Mouse (Mus musculus): ENCODE results near the gene Evl. TPM values are rescaled to one million over a fixed set of nuclear protein-coding genes. Genes with fewer than 3 reads are reported as not detected.

The Evl gene
- polyA plus RNA-seq, 1 experiment from 2014 or later = 51.0 TPM

GRCm38 (mm10) chr12:108674502-108674901 is 120.0 kb downstream of the Evl start:
- Histone ChIP-seq H3K9ac (ENCODE audit: low read depth, low read length) (no peak overlapping the region), H3K9me3 (replicated peaks; ENCODE audit: control insufficient read depth, low read length) (no peaks in the 10 kb centered on the region), H3K4me2 (no peak overlapping the region), H3K4me3 (ENCODE audit: low read depth, low read length) (no peak overlapping the region), H3K4me1 (ENCODE audit: control insufficient read depth, insufficient read depth, low read length) (no peaks in the 10 kb centered on the region), H3K27me3 (ENCODE audit: control insufficient read depth, insufficient read depth, low read length) (no peaks in the 10 kb centered on the region), H3K27ac (ENCODE audit: low read depth, low read length) (no peak overlapping the region), H3K36me3 (ENCODE audit: control insufficient read depth, insufficient read depth, low read length) (peaks cover 16% of the 10 kb centered on the region)
- 78% methylated on average over 4 of the region's 4 CpGs for WGBS (ENCODE audit: insufficient replicate concordance)
- no peak for ATAC-seq (replicated peaks; ENCODE audit: insufficient number of reproducible peaks, low FRiP score, low TSS enrichment)

GRCm38 (mm10) chr12:108674916-108675315 is 120.4 kb downstream of the Evl start:
- H3K36me3 ChIP-seq (ENCODE audit: control insufficient read depth, insufficient read depth, low read length) = peaks cover 20% of the 10 kb centered on the region
- H3K9me3 ChIP-seq (replicated peaks; ENCODE audit: control insufficient read depth, low read length) = no peaks in the 10 kb centered on the region
- H3K27me3 ChIP-seq (ENCODE audit: control insufficient read depth, insufficient read depth, low read length) = no peaks in the 10 kb centered on the region
- no peaks in the 10 kb centered on the region for H3K4me1 ChIP-seq (ENCODE audit: control insufficient read depth, insufficient read depth, low read length)
- 83% methylated on average over 2 of the region's 2 CpGs for WGBS (ENCODE audit: insufficient replicate concordance)
- ATAC-seq (replicated peaks; ENCODE audit: insufficient number of reproducible peaks, low FRiP score, low TSS enrichment) = no peak
- H3K27ac ChIP-seq (ENCODE audit: low read depth, low read length) = no peak overlapping the region
- no peak overlapping the region for H3K4me3 ChIP-seq (ENCODE audit: low read depth, low read length)
- H3K9ac ChIP-seq (ENCODE audit: low read depth, low read length) = no peak overlapping the region
- no peak overlapping the region for H3K4me2 ChIP-seq

GRCm38 (mm10) chr12:108675614-108676401 is 121.3 kb downstream of the Evl start:
- no peak overlapping the region for H3K27ac ChIP-seq (ENCODE audit: low read depth, low read length)
- H3K9ac ChIP-seq (ENCODE audit: low read depth, low read length) = no peak overlapping the region
- 76% methylated on average over 8 of the region's 8 CpGs for WGBS (ENCODE audit: insufficient replicate concordance)
- no peaks in the 10 kb centered on the region for H3K9me3 ChIP-seq (replicated peaks; ENCODE audit: control insufficient read depth, low read length)
- no peak overlapping the region for H3K4me2 ChIP-seq
- no peaks in the 10 kb centered on the region for H3K27me3 ChIP-seq (ENCODE audit: control insufficient read depth, insufficient read depth, low read length)
- H3K4me1 ChIP-seq (ENCODE audit: control insufficient read depth, insufficient read depth, low read length) = no peaks in the 10 kb centered on the region
- H3K4me3 ChIP-seq (ENCODE audit: low read depth, low read length) = no peak overlapping the region
- H3K36me3 ChIP-seq (ENCODE audit: control insufficient read depth, insufficient read depth, low read length) = peaks cover 23% of the 10 kb centered on the region
- ATAC-seq (replicated peaks; ENCODE audit: insufficient number of reproducible peaks, low FRiP score, low TSS enrichment) = no peak

GRCm38 (mm10) chr12:108677116-108677515 is 122.6 kb downstream of the Evl start:
- Histone ChIP-seq H3K27ac (ENCODE audit: low read depth, low read length) (no peak overlapping the region), H3K4me3 (ENCODE audit: low read depth, low read length) (no peak overlapping the region)

GRCm38 (mm10) chr12:108678366-108678765 is 123.8 kb downstream of the Evl start:
- no peak overlapping the region for H3K4me3 ChIP-seq (ENCODE audit: low read depth, low read length)
- WGBS (ENCODE audit: insufficient replicate concordance) = 70% methylated on average over 4 of the region's 4 CpGs
- no peaks in the 10 kb centered on the region for H3K4me1 ChIP-seq (ENCODE audit: control insufficient read depth, insufficient read depth, low read length)
- no peak overlapping the region for H3K27ac ChIP-seq (ENCODE audit: low read depth, low read length)
- H3K9ac ChIP-seq (ENCODE audit: low read depth, low read length) = no peak overlapping the region
- peaks cover 36% of the 10 kb centered on the region for H3K36me3 ChIP-seq (ENCODE audit: control insufficient read depth, insufficient read depth, low read length)
- H3K27me3 ChIP-seq (ENCODE audit: control insufficient read depth, insufficient read depth, low read length) = no peaks in the 10 kb centered on the region
- H3K4me2 ChIP-seq = no peak overlapping the region
- no peaks in the 10 kb centered on the region for H3K9me3 ChIP-seq (replicated peaks; ENCODE audit: control insufficient read depth, low read length)
- no peak for ATAC-seq (replicated peaks; ENCODE audit: insufficient number of reproducible peaks, low FRiP score, low TSS enrichment)

More at GRCm38 (mm10) chr12:108677116-108677515, 122.6 kb downstream of the Evl start:
- no peaks in the 10 kb centered on the region for H3K4me1 ChIP-seq (ENCODE audit: control insufficient read depth, insufficient read depth, low read length)
- H3K36me3 ChIP-seq (ENCODE audit: control insufficient read depth, insufficient read depth, low read length) = peaks cover 35% of the 10 kb centered on the region
- no peak for ATAC-seq (replicated peaks; ENCODE audit: insufficient number of reproducible peaks, low FRiP score, low TSS enrichment)
- 90% methylated on average over 5 of the region's 5 CpGs for WGBS (ENCODE audit: insufficient replicate concordance)
- no peaks in the 10 kb centered on the region for H3K27me3 ChIP-seq (ENCODE audit: control insufficient read depth, insufficient read depth, low read length)
- no peaks in the 10 kb centered on the region for H3K9me3 ChIP-seq (replicated peaks; ENCODE audit: control insufficient read depth, low read length)
- no peak overlapping the region for H3K9ac ChIP-seq (ENCODE audit: low read depth, low read length)
- H3K4me2 ChIP-seq = no peak overlapping the region

- H3K4me3 ChIP-seq (ENCODE audit: low read depth, low read length) = no peak overlapping the region
- H3K4me1 ChIP-seq (ENCODE audit: control insufficient read depth, insufficient read depth, low read length) = no peaks in the 10 kb centered on the region
- ATAC-seq (replicated peaks; ENCODE audit: insufficient number of reproducible peaks, low FRiP score, low TSS enrichment) = no peak
- H3K9ac ChIP-seq (ENCODE audit: low read depth, low read length) = no peak overlapping the region
- H3K27me3 ChIP-seq (ENCODE audit: control insufficient read depth, insufficient read depth, low read length) = no peaks in the 10 kb centered on the region
- peaks cover 36% of the 10 kb centered on the region for H3K36me3 ChIP-seq (ENCODE audit: control insufficient read depth, insufficient read depth, low read length)
- H3K4me2 ChIP-seq = no peak overlapping the region
- H3K9me3 ChIP-seq (replicated peaks; ENCODE audit: control insufficient read depth, low read length) = no peaks in the 10 kb centered on the region
- H3K27ac ChIP-seq (ENCODE audit: low read depth, low read length) = no peak overlapping the region
- WGBS (ENCODE audit: insufficient replicate concordance) = 91% methylated on average over 8 of the region's 8 CpGs
These were observed 126.3 kb downstream of the Evl start for GRCm38 (mm10) chr12:108680861-108681260.

- H3K4me2 ChIP-seq = no peak overlapping the region
- no peak for ATAC-seq (replicated peaks; ENCODE audit: insufficient number of reproducible peaks, low FRiP score, low TSS enrichment)
- no peaks in the 10 kb centered on the region for H3K27me3 ChIP-seq (ENCODE audit: control insufficient read depth, insufficient read depth, low read length)
- 83% methylated on average over 13 of the region's 13 CpGs for WGBS (ENCODE audit: insufficient replicate concordance)
- no peaks in the 10 kb centered on the region for H3K9me3 ChIP-seq (replicated peaks; ENCODE audit: control insufficient read depth, low read length)
- H3K9ac ChIP-seq (ENCODE audit: low read depth, low read length) = no peak overlapping the region
- no peak overlapping the region for H3K27ac ChIP-seq (ENCODE audit: low read depth, low read length)
- H3K4me3 ChIP-seq (ENCODE audit: low read depth, low read length) = no peak overlapping the region
- peaks cover 33% of the 10 kb centered on the region for H3K36me3 ChIP-seq (ENCODE audit: control insufficient read depth, insufficient read depth, low read length)
- no peaks in the 10 kb centered on the region for H3K4me1 ChIP-seq (ENCODE audit: control insufficient read depth, insufficient read depth, low read length)
These were observed 127.9 kb downstream of the Evl start for GRCm38 (mm10) chr12:108682240-108683023.

- Histone ChIP-seq H3K4me3 (ENCODE audit: low read depth, low read length) (no peak overlapping the region), H3K9ac (ENCODE audit: low read depth, low read length) (no peak overlapping the region), H3K4me1 (ENCODE audit: control insufficient read depth, insufficient read depth, low read length) (no peaks in the 10 kb centered on the region; the same call in 1 of the 2 replicates), H3K4me2 (no peak overlapping the region), H3K9me3 (replicated peaks; ENCODE audit: control insufficient read depth, low read length) (no peaks in the 10 kb centered on the region), H3K36me3 (ENCODE audit: control insufficient read depth, insufficient read depth, low read length) (peaks cover 17% of the 10 kb centered on the region), H3K27ac (ENCODE audit: low read depth, low read length) (no peak overlapping the region), H3K27me3 (ENCODE audit: control insufficient read depth, insufficient read depth, low read length) (no peaks in the 10 kb centered on the region)
- ATAC-seq (replicated peaks; ENCODE audit: insufficient number of reproducible peaks, low FRiP score, low TSS enrichment) = no peak
- 81% methylated on average over 6 of the region's 6 CpGs for WGBS (ENCODE audit: insufficient replicate concordance)
These were observed 131.9 kb downstream of the Evl start for GRCm38 (mm10) chr12:108686463-108686862.
